Mouse (Mus musculus) gonadal fat pad, adult 2 months (tissue): ENCODE measurements around the gene 4930453N24Rik. TPM values are rescaled to one million over a fixed set of nuclear protein-coding genes. Genes with fewer than 3 reads are reported as not detected.

Source experiments
- DNase-seq: peaks from one replicate; pipeline ENCODE4 v3.0.0-alpha.2; 2012; ENCODE audit warnings: low read depth
- polyA plus RNA-seq: library from polyadenylated mRNA; depleted of rRNA; stranded (reverse); fragments of >200 nt; gene quantifications from 2 replicates; pipeline ENCODE4 v1.2.3, GENCODE M21; 2012; rRNA removed

The 4930453N24Rik gene
- polyA plus RNA-seq, 1 experiment, result 4.7 TPM

DNA sequence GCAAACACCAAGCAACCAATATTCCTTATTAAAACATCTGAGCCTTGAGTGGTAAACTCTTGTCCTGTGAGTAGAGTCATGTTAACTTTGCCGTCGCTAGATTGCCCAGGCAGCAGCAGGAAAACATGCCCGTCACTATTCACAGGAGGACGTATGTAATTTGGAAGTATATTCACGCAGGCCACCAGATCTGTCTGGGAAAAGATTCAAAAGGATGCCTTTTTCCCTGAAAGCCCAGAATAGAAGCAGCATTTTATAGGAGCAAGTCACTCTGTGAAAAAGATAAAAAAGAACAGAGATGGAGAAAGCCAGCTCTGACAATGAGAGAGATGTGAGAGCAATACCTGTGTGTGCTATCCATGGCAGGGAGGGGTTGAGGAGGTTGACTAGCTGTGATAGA is 49.4 kb downstream of the 4930453N24Rik start:
- no peak for DNase-seq

- no peak for DNase-seq
Observed at GRCm38 (mm10) chr16:64719096-64719495, 51.9 kb downstream of the 4930453N24Rik start.

- DNase-seq, result no peak
Observed at GRCm38 (mm10) chr16:64717814-64718213, 53.1 kb downstream of the 4930453N24Rik start.

- no peak for DNase-seq
Observed at GRCm38 (mm10) chr16:64711816-64712215, 59.1 kb downstream of the 4930453N24Rik start.

Other genes starting within 250 kb of the 4930453N24Rik start
- gene Csnka2ip, start 168.8 kb downstream of the 4930453N24Rik start, polyA plus RNA-seq, result 0.34 and 0.70 TPM in 2 replicates
- 2.0 and 2.2 TPM in 2 replicates for gene Zfp654, start 80.5 kb upstream of the 4930453N24Rik start, polyA plus RNA-seq
- 18.5 and 21.8 TPM in 2 replicates for gene Cggbp1, start 80.8 kb upstream of the 4930453N24Rik start, polyA plus RNA-seq